In genomic region chr6:48572014-48572413, GRCm38 (mm10) we compare ENCODE assay signal across 20 mouse cellular contexts. TPM values are rescaled to one million over a fixed set of nuclear protein-coding genes. Genes with fewer than 3 reads are reported as not detected.
A peak's percentile ranks its signal among the peaks of the same experiment; 100 is the strongest.
DNase-seq lines count a peak whose midpoint lies in the region; ATAC-seq and TF ChIP-seq lines count a peak whose summit lies in the region.
"Had no signal": no experiment of that assay in that cellular context is flagged by ENCODE, and none has a peak within 500 bp of the region (broad histone marks: within the 10 kb centered on the region; RNA-seq: fewer than 3 reads in every experiment).

No protein-coding gene starts in this region.

- intact Hi-C loops in heart, postnatal 14 days (cut with DNase I): no loop called here

- TF ChIP-seq CTCF in liver, postnatal 0 days (IDR thresholded peaks at IDR 0.05; ENCODE audit: low read depth): no peak

- H3K9me3 ChIP-seq in heart, embryonic 12.5 days (replicated peaks): no peaks in the 10 kb centered on the region
- H3K9me3 ChIP-seq in liver, embryonic 16.5 days (replicated peaks; ENCODE audit: control insufficient read depth, low read length): no peaks in the 10 kb centered on the region
- H3K9me3 ChIP-seq in liver, embryonic 12.5 days (replicated peaks): no peaks in the 10 kb centered on the region
- no peaks in the 10 kb centered on the region for H3K9me3 ChIP-seq in heart, embryonic 16.5 days (replicated peaks; ENCODE audit: control insufficient read depth, low read length)
- H3K9me3 ChIP-seq in liver, postnatal 0 days (ENCODE audit: low read length): no peaks in the 10 kb centered on the region
- H3K9me3 ChIP-seq: hindbrain, embryonic 15.5 days; liver, embryonic 13.5 days had no signal

- H3K4me3 ChIP-seq in heart, embryonic 12.5 days: no peak overlapping the region
- H3K4me3 ChIP-seq in liver, embryonic 16.5 days (ENCODE audit: low read depth, low read length): no peak overlapping the region
- H3K4me3 ChIP-seq in liver, embryonic 12.5 days: no peak overlapping the region
- H3K4me3 ChIP-seq in heart, embryonic 16.5 days (ENCODE audit: low read length): peak overlapping the region; percentile 27
- peak overlapping the region; percentile 36 for H3K4me3 ChIP-seq in liver, postnatal 0 days (ENCODE audit: low read depth, low read length)
- H3K4me3 ChIP-seq: hindbrain, embryonic 15.5 days; liver, embryonic 13.5 days; neural tube, embryonic 13.5 days had no signal

- WGBS in heart, embryonic 12.5 days: 90% methylated on average over 5 of the region's 5 CpGs
- 71% methylated on average over 5 of the region's 5 CpGs for WGBS in liver, embryonic 16.5 days (ENCODE audit: insufficient replicate concordance)
- 81% methylated on average over 5 of the region's 5 CpGs for WGBS in liver, embryonic 12.5 days (ENCODE audit: insufficient replicate concordance)
- 85% methylated on average over 5 of the region's 5 CpGs for WGBS in heart, embryonic 16.5 days
- WGBS in liver, postnatal 0 days (ENCODE audit: insufficient replicate concordance): 79% methylated on average over 5 of the region's 5 CpGs

- no peak for ATAC-seq in heart, embryonic 12.5 days (ENCODE audit: insufficient number of reproducible peaks, low FRiP score)
- no peak for ATAC-seq in liver, embryonic 16.5 days (ENCODE audit: low read depth)
- no peak for ATAC-seq in liver, embryonic 12.5 days
- no peak for ATAC-seq in heart, embryonic 16.5 days (replicated peaks; ENCODE audit: extremely low read depth, insufficient read depth, low FRiP score)
- no peak for ATAC-seq in liver, postnatal 0 days
- no peak for ATAC-seq in granulocyte monocyte progenitor cell, adult 5-6 weeks (replicated peaks; ENCODE audit: poor library complexity, severe bottlenecking)

- H3K9ac ChIP-seq in heart, embryonic 12.5 days: no peak overlapping the region
- no peak overlapping the region for H3K9ac ChIP-seq in liver, embryonic 16.5 days (ENCODE audit: low read depth, low read length)
- H3K9ac ChIP-seq in liver, embryonic 12.5 days: no peak overlapping the region
- H3K9ac ChIP-seq in heart, embryonic 16.5 days (ENCODE audit: low read length): peak overlapping the region; percentile 60; the same call in 1 of the 2 replicates
- H3K9ac ChIP-seq in liver, postnatal 0 days (replicated peaks): peak overlapping the region; percentile 36
- H3K9ac ChIP-seq: hindbrain, embryonic 15.5 days; liver, embryonic 13.5 days; neural tube, embryonic 13.5 days had no signal

- no peaks in the 10 kb centered on the region for H3K27me3 ChIP-seq in heart, embryonic 12.5 days (replicated peaks)
- no peaks in the 10 kb centered on the region for H3K27me3 ChIP-seq in liver, embryonic 16.5 days (ENCODE audit: control insufficient read depth, insufficient read depth, low read depth, low read length)
- no peaks in the 10 kb centered on the region for H3K27me3 ChIP-seq in liver, embryonic 12.5 days (replicated peaks)
- no peaks in the 10 kb centered on the region for H3K27me3 ChIP-seq in heart, embryonic 16.5 days (ENCODE audit: control insufficient read depth, insufficient read depth, low read length)
- no peaks in the 10 kb centered on the region for H3K27me3 ChIP-seq in liver, postnatal 0 days (ENCODE audit: insufficient read depth, low read length)
- H3K27me3 ChIP-seq: hindbrain, embryonic 15.5 days; liver, embryonic 13.5 days; neural tube, embryonic 13.5 days had no signal

- peaks cover 51% of the 10 kb centered on the region for H3K4me1 ChIP-seq in heart, embryonic 12.5 days (replicated peaks)
- peaks cover 6% of the 10 kb centered on the region for H3K4me1 ChIP-seq in liver, embryonic 16.5 days (ENCODE audit: control insufficient read depth, low read depth, low read length)
- H3K4me1 ChIP-seq in liver, embryonic 12.5 days: peaks cover 10% of the 10 kb centered on the region; the same call in 1 of the 2 replicates
- peaks cover 31% of the 10 kb centered on the region for H3K4me1 ChIP-seq in heart, embryonic 16.5 days (ENCODE audit: control insufficient read depth, insufficient read depth, low read length)
- H3K4me1 ChIP-seq in liver, postnatal 0 days (ENCODE audit: insufficient read depth): peaks cover 19% of the 10 kb centered on the region

- no peak for TF ChIP-seq EP300 in liver, postnatal 0 days (IDR thresholded peaks at IDR 0.05; ENCODE audit: low read depth)

- DNase-seq in heart, postnatal 14 days: no peak
- no peak for DNase-seq in liver, postnatal 0 days
- DNase-seq in cerebellum, postnatal 10 days: no peak
- DNase-seq: cerebellum, adult 9-11 months; liver, embryonic 13.5 days; midbrain, embryonic 14.5 days; retina, postnatal 1 day; thymus, postnatal 4 days had no signal

- H3K4me2 ChIP-seq in heart, embryonic 12.5 days: peak overlapping the region; percentile 14; the same call in 1 of the 2 replicates
- H3K4me2 ChIP-seq in liver, embryonic 16.5 days (ENCODE audit: low read depth, low read length): peak overlapping the region; percentile 15; the same call in 1 of the 2 replicates
- H3K4me2 ChIP-seq in liver, embryonic 12.5 days: no peak overlapping the region
- H3K4me2 ChIP-seq in heart, embryonic 16.5 days (ENCODE audit: low read depth, low read length): peak overlapping the region; percentile 44
- H3K4me2 ChIP-seq in liver, postnatal 0 days (ENCODE audit: low read depth, low read length): peak overlapping the region; percentile 68
- H3K4me2 ChIP-seq: hindbrain, embryonic 15.5 days; liver, embryonic 13.5 days; neural tube, embryonic 13.5 days had no signal

- H3K27ac ChIP-seq in heart, embryonic 12.5 days (ENCODE audit: poor library complexity, severe bottlenecking): peak overlapping the region; percentile 57
- no peak overlapping the region for H3K27ac ChIP-seq in liver, embryonic 16.5 days (ENCODE audit: low read length)
- H3K27ac ChIP-seq in liver, embryonic 12.5 days: no peak overlapping the region
- peak overlapping the region; percentile 79 for H3K27ac ChIP-seq in heart, embryonic 16.5 days (ENCODE audit: low read length)
- peak overlapping the region; percentile 84 for H3K27ac ChIP-seq in liver, postnatal 0 days (ENCODE audit: low read depth)
- H3K27ac ChIP-seq: hindbrain, embryonic 15.5 days; liver, embryonic 13.5 days; neural tube, embryonic 13.5 days had no signal

- no peaks in the 10 kb centered on the region for H3K36me3 ChIP-seq in heart, embryonic 12.5 days
- H3K36me3 ChIP-seq in liver, embryonic 16.5 days (ENCODE audit: control insufficient read depth, insufficient read depth): no peaks in the 10 kb centered on the region
- no peaks in the 10 kb centered on the region for H3K36me3 ChIP-seq in liver, embryonic 12.5 days
- no peaks in the 10 kb centered on the region for H3K36me3 ChIP-seq in heart, embryonic 16.5 days (ENCODE audit: control insufficient read depth, insufficient read depth)
- H3K36me3 ChIP-seq in liver, postnatal 0 days (replicated peaks; ENCODE audit: insufficient read depth, low read length): no peaks in the 10 kb centered on the region
- H3K36me3 ChIP-seq: hindbrain, embryonic 15.5 days; liver, embryonic 13.5 days had no signal

RNA-seq across cellular contexts. Expression of gene Rarres2, which starts 0.6 kb away (rescaled TPM):
- 24.7 and 26.4 TPM in 2 replicates for polyA plus RNA-seq in heart, embryonic 12.5 days (2016; fragmentation: Nextera tagmentation; extraction: Ambion mirVana)
- total RNA-seq in heart, postnatal 14 days (2021): 10 to 100 TPM; 87.7 to 93.2 TPM
- 53.4 and 57.0 TPM in 2 replicates for polyA plus RNA-seq in liver, embryonic 16.5 days (2015; fragmentation: Nextera tagmentation; extraction: Ambion mirVana)
- polyA plus RNA-seq in liver, embryonic 12.5 days (2016; fragmentation: Nextera tagmentation; extraction: Ambion mirVana): 6.1 and 6.8 TPM in 2 replicates
- 44.7 and 55.2 TPM in 2 replicates for polyA plus RNA-seq in heart, embryonic 16.5 days (2015; fragmentation: Nextera tagmentation; extraction: Ambion mirVana)
- polyA plus RNA-seq in liver, postnatal 0 days (2015; fragmentation: Nextera tagmentation; extraction: Ambion mirVana): 485 and 531 TPM in 2 replicates
- not detected in 2 replicates for total RNA-seq in granulocyte monocyte progenitor cell, adult 5-6 weeks (2014; fragmentation: Nextera tagmentation)
- not detected in 2 replicates for total RNA-seq in granulocyte monocyte progenitor cell, adult 5-6 weeks (2017)
- total RNA-seq: MEL had no signal

RNA-seq across cellular contexts. Expression of gene Gm45021, which starts 17.4 kb away (rescaled TPM):
- polyA plus RNA-seq in heart, embryonic 12.5 days (2016; fragmentation: Nextera tagmentation; extraction: Ambion mirVana): 1.5 TPM in 1 of 2 replicates, not detected in the other
- total RNA-seq in heart, postnatal 14 days (2021): not detected
- polyA plus RNA-seq in liver, embryonic 16.5 days (2015; fragmentation: Nextera tagmentation; extraction: Ambion mirVana): not detected in 2 replicates
- 0.44 TPM in 1 of 2 replicates, not detected in the other for polyA plus RNA-seq in liver, embryonic 12.5 days (2016; fragmentation: Nextera tagmentation; extraction: Ambion mirVana)
- polyA plus RNA-seq in heart, embryonic 16.5 days (2015; fragmentation: Nextera tagmentation; extraction: Ambion mirVana): not detected in 2 replicates
- polyA plus RNA-seq in liver, postnatal 0 days (2015; fragmentation: Nextera tagmentation; extraction: Ambion mirVana): not detected in 2 replicates
- total RNA-seq in granulocyte monocyte progenitor cell, adult 5-6 weeks (2014; fragmentation: Nextera tagmentation): not detected in 2 replicates
- not detected in 2 replicates for total RNA-seq in granulocyte monocyte progenitor cell, adult 5-6 weeks (2017)
- total RNA-seq: layer of hippocampus, adult 18-20 months; MEL had no signal
- polyA plus RNA-seq: C2C12; embryonic facial prominence, embryonic 11.5 days; forebrain, embryonic 11.5 days; hindbrain, embryonic 15.5 days; liver, embryonic 13.5 days; midbrain, embryonic 14.5 days; neural tube, embryonic 13.5 days had no signal

RNA-seq across cellular contexts. Expression of gene Lrrc61, which starts 17.4 kb away (rescaled TPM):
- 8.6 and 9.1 TPM in 2 replicates for polyA plus RNA-seq in heart, embryonic 12.5 days (2016; fragmentation: Nextera tagmentation; extraction: Ambion mirVana)
- total RNA-seq in heart, postnatal 14 days (2021): 10 to 100 TPM; 12.9 to 14.5 TPM
- polyA plus RNA-seq in liver, embryonic 16.5 days (2015; fragmentation: Nextera tagmentation; extraction: Ambion mirVana): 1.8 and 2.1 TPM in 2 replicates
- 1.6 and 3.1 TPM in 2 replicates for polyA plus RNA-seq in liver, embryonic 12.5 days (2016; fragmentation: Nextera tagmentation; extraction: Ambion mirVana)
- 6.7 and 8.2 TPM in 2 replicates for polyA plus RNA-seq in heart, embryonic 16.5 days (2015; fragmentation: Nextera tagmentation; extraction: Ambion mirVana)
- 2.4 and 2.7 TPM in 2 replicates for polyA plus RNA-seq in liver, postnatal 0 days (2015; fragmentation: Nextera tagmentation; extraction: Ambion mirVana)
- total RNA-seq in granulocyte monocyte progenitor cell, adult 5-6 weeks (2014; fragmentation: Nextera tagmentation): 11.3 and 12.5 TPM in 2 replicates
- total RNA-seq in granulocyte monocyte progenitor cell, adult 5-6 weeks (2017): 5.4 and 7.3 TPM in 2 replicates
- total RNA-seq: MEL had no signal

RNA-seq across cellular contexts. Expression of gene Repin1, which starts 21.7 kb away (rescaled TPM):
- polyA plus RNA-seq in heart, embryonic 12.5 days (2016; fragmentation: Nextera tagmentation; extraction: Ambion mirVana): 32.1 and 32.7 TPM in 2 replicates
- 10 to 100 TPM; 24.0 to 27.5 TPM for total RNA-seq in heart, postnatal 14 days (2021)
- polyA plus RNA-seq in liver, embryonic 16.5 days (2015; fragmentation: Nextera tagmentation; extraction: Ambion mirVana): 11.7 and 14.0 TPM in 2 replicates
- 11.8 and 13.2 TPM in 2 replicates for polyA plus RNA-seq in liver, embryonic 12.5 days (2016; fragmentation: Nextera tagmentation; extraction: Ambion mirVana)
- polyA plus RNA-seq in heart, embryonic 16.5 days (2015; fragmentation: Nextera tagmentation; extraction: Ambion mirVana): 28.6 and 29.8 TPM in 2 replicates
- 14.4 and 14.8 TPM in 2 replicates for polyA plus RNA-seq in liver, postnatal 0 days (2015; fragmentation: Nextera tagmentation; extraction: Ambion mirVana)
- total RNA-seq in granulocyte monocyte progenitor cell, adult 5-6 weeks (2014; fragmentation: Nextera tagmentation): 15.2 and 18.8 TPM in 2 replicates
- total RNA-seq in granulocyte monocyte progenitor cell, adult 5-6 weeks (2017): 10.6 and 12.0 TPM in 2 replicates
- total RNA-seq: MEL had no signal

RNA-seq across cellular contexts. Expression of gene Gm44965, which starts 21.7 kb away (rescaled TPM):
- polyA plus RNA-seq in heart, embryonic 12.5 days (2016; fragmentation: Nextera tagmentation; extraction: Ambion mirVana): not detected in 2 replicates
- total RNA-seq in heart, postnatal 14 days (2021): not detected
- not detected in 2 replicates for polyA plus RNA-seq in liver, embryonic 16.5 days (2015; fragmentation: Nextera tagmentation; extraction: Ambion mirVana)
- polyA plus RNA-seq in liver, embryonic 12.5 days (2016; fragmentation: Nextera tagmentation; extraction: Ambion mirVana): not detected in 2 replicates
- polyA plus RNA-seq in heart, embryonic 16.5 days (2015; fragmentation: Nextera tagmentation; extraction: Ambion mirVana): not detected in 2 replicates
- polyA plus RNA-seq in liver, postnatal 0 days (2015; fragmentation: Nextera tagmentation; extraction: Ambion mirVana): not detected in 2 replicates
- not detected in 2 replicates for total RNA-seq in granulocyte monocyte progenitor cell, adult 5-6 weeks (2014; fragmentation: Nextera tagmentation)
- total RNA-seq in granulocyte monocyte progenitor cell, adult 5-6 weeks (2017): not detected in 2 replicates
- total RNA-seq: layer of hippocampus, adult 18-20 months; MEL had no signal
- polyA plus RNA-seq: embryonic facial prominence, embryonic 11.5 days; liver, embryonic 13.5 days; midbrain, embryonic 14.5 days; neural tube, embryonic 13.5 days had no signal

Comparison
In these comparisons a context has a peak if more than half of its experiments do, and no peak if none do; other contexts are left out.
1. H3K27ac ChIP-seq: peak in heart, embryonic 12.5 days (single experiment), heart, embryonic 16.5 days (single experiment) and liver, postnatal 0 days (single experiment); none in liver, embryonic 16.5 days (single experiment) and liver, embryonic 12.5 days (single experiment).
2. H3K4me3 ChIP-seq: peak in heart, embryonic 16.5 days (single experiment) and liver, postnatal 0 days (single experiment); none in heart, embryonic 12.5 days (single experiment), liver, embryonic 16.5 days (single experiment) and liver, embryonic 12.5 days (single experiment).
3. H3K9ac ChIP-seq: peak in heart, embryonic 16.5 days (single experiment) and liver, postnatal 0 days (single experiment); none in heart, embryonic 12.5 days (single experiment), liver, embryonic 16.5 days (single experiment) and liver, embryonic 12.5 days (single experiment).